Mouse (Mus musculus) neutrophil, adult 5-6 weeks (primary cell): ENCODE measurements around the gene Gm28269. TPM values are rescaled to one million over a fixed set of nuclear protein-coding genes. Genes with fewer than 3 reads are reported as not detected.

Experiments used
- ATAC-seq: fragments of 151-379, 151-347 bp; 2 replicates; pipeline ENCODE4 v1.8.0; 2017; ENCODE audit warnings: mild to moderate bottlenecking, moderate TSS enrichment; ENCODE audit not compliant: insufficient number of reproducible peaks, poor library complexity, low FRiP score, severe bottlenecking; ENCODE audit errors: extremely low read depth
- total RNA-seq: library from RNA; stranded (forward); fragments of 200-1000 nt; gene quantifications from 2 replicates; pipeline ENCODE4 v1.2.3, GENCODE M21; 2017

The Gm28269 gene
- total RNA-seq = not detected in 2 replicates

- ATAC-seq = no peak
These were observed at the start of gene Gm28269 for GRCm38 (mm10) chrX:21744997-21745396. TSS of gene Gm28269 (minus strand) at chrX:21745097.

GRCm38 (mm10) chrX:21716885-21717284 lies 28.0 kb downstream of the Gm28269 start:
- ATAC-seq = no peak

GRCm38 (mm10) chrX:21715293-21715692 lies 29.6 kb downstream of the Gm28269 start:
- ATAC-seq = no peak

- no peak for ATAC-seq
These were observed 30.1 kb downstream of the Gm28269 start, which contains the start of gene Slc6a14 for GRCm38 (mm10) chrX:21714829-21715228. TSS of gene Slc6a14 (plus strand) at chrX:21714896.

GRCm38 (mm10) chrX:21704470-21704869 lies 40.4 kb downstream of the Gm28269 start:
- ATAC-seq = no peak

GRCm38 (mm10) chrX:21701646-21702045 lies 43.3 kb downstream of the Gm28269 start:
- ATAC-seq = no peak

- no peak for ATAC-seq
These were observed 49.2 kb downstream of the Gm28269 start for GRCm38 (mm10) chrX:21695687-21696086.

- no peak for ATAC-seq
These were observed 49.7 kb downstream of the Gm28269 start for GRCm38 (mm10) chrX:21695220-21695619.

Other genes starting within 250 kb of the Gm28269 start
- 5.8 and 8.0 TPM in 2 replicates for gene Slc6a14, start 30.2 kb downstream of the Gm28269 start, total RNA-seq